Mouse (Mus musculus): ENCODE data around the gene Zfp790. TPM values are rescaled to one million over a fixed set of nuclear protein-coding genes. Genes with fewer than 3 reads are reported as not detected.

The Zfp790 gene
- total and polyA plus RNA-seq, 3 experiments: 3.1 to 10.8 (median 10.1) TPM

GRCm38 (mm10) chr7:29880056-29880455 lies 64.1 kb downstream of the Zfp790 start:
- H3K4me1 ChIP-seq (ENCODE audit: control insufficient read depth, insufficient read depth, low read length): no peaks in the 10 kb centered on the region
- no peaks in the 10 kb centered on the region for H3K79me2 ChIP-seq (replicated peaks; ENCODE audit: control insufficient read depth, insufficient read depth, low read length)
- H3K27me3 ChIP-seq (ENCODE audit: control insufficient read depth, insufficient read depth, low read length): no peaks in the 10 kb centered on the region
- DNase-seq: no peak
- no peak overlapping the region for H3K4me3 ChIP-seq
- no peak overlapping the region for H3K9ac ChIP-seq (ENCODE audit: low read depth, low read length)
- H3K27ac ChIP-seq: no peak overlapping the region
- TF ChIP-seq EP300 (IDR thresholded peaks at IDR 0.05; ENCODE audit: insufficient read depth, low read depth, low read length) (no peak), CTCF (IDR thresholded peaks at IDR 0.05) (no peak), POLR2A (IDR thresholded peaks at IDR 0.05; ENCODE audit: insufficient read depth, low read depth, low read length) (no peak)
- 83% methylated on average over 7 of the region's 7 CpGs for WGBS
- no peaks in the 10 kb centered on the region; the same call in 1 of the 2 replicates for H3K36me3 ChIP-seq (ENCODE audit: control insufficient read depth, insufficient read depth, low read length)
- intact Hi-C loops (cut with DNase I): no loop called here

Small RNA genes within 50 kb of the gene (microRNA-seq; reads per million reads assigned to microRNA genes)
- gene Mir1964: 5.8 to 10.1 reads per million in 2 experiments

Other genes with a start within 250 kb of the Zfp790 start
- not detected for gene Catsperg2, start 89.1 kb upstream of the Zfp790 start, total RNA-seq (2021)
- gene Catsperg2, start 89.1 kb upstream of the Zfp790 start, polyA plus RNA-seq (2012; rRNA removed): 0.03 and 0.37 TPM in 2 replicates
- 10 to 100 TPM; 10.2 to 10.4 TPM for gene Zfp84, start 47.6 kb upstream of the Zfp790 start, total RNA-seq (2021)
- 3.7 and 7.1 TPM in 2 replicates for gene Zfp84, start 47.6 kb upstream of the Zfp790 start, polyA plus RNA-seq (2012; rRNA removed)
- gene Zfp30, start 32.1 kb upstream of the Zfp790 start, total RNA-seq (2021): 1 to 10 TPM; 3.2 to 5.6 TPM
- gene Zfp30, start 32.1 kb upstream of the Zfp790 start, polyA plus RNA-seq (2012; rRNA removed): 5.0 and 7.6 TPM in 2 replicates
- gene Zfp940, start 37.6 kb downstream of the Zfp790 start, total RNA-seq (2021): under 1 TPM; 0.44 to 0.77 TPM
- 0.12 and 0.29 TPM in 2 replicates for gene Zfp940, start 37.6 kb downstream of the Zfp790 start, polyA plus RNA-seq (2012; rRNA removed)
- 1 to 10 TPM; 3.8 to 4.5 TPM for gene Zfp420, start 43.9 kb downstream of the Zfp790 start, total RNA-seq (2021)
- 1.1 and 1.4 TPM in 2 replicates for gene Zfp420, start 43.9 kb downstream of the Zfp790 start, polyA plus RNA-seq (2012; rRNA removed)
- gene Zfp27, start 90.5 kb downstream of the Zfp790 start, total RNA-seq (2021): 1 to 10 TPM; 7.3 to 8.4 TPM
- 3.6 and 6.4 TPM in 2 replicates for gene Zfp27, start 90.5 kb downstream of the Zfp790 start, polyA plus RNA-seq (2012; rRNA removed)
- 1 to 10 TPM; 5.5 to 6.3 TPM for gene Zfp383, start 92.1 kb downstream of the Zfp790 start, total RNA-seq (2021)
- gene Zfp383, start 92.1 kb downstream of the Zfp790 start, polyA plus RNA-seq (2012; rRNA removed): 2.4 and 5.0 TPM in 2 replicates
- gene Zfp74, start 138.0 kb downstream of the Zfp790 start, total RNA-seq (2021): 1 to 10 TPM; 6.2 to 6.8 TPM
- 2.5 and 5.9 TPM in 2 replicates for gene Zfp74, start 138.0 kb downstream of the Zfp790 start, polyA plus RNA-seq (2012; rRNA removed)
- 10 to 100 TPM; 19.6 to 28.1 TPM for gene Zfp568, start 167.8 kb downstream of the Zfp790 start, total RNA-seq (2021)
- gene Zfp568, start 167.8 kb downstream of the Zfp790 start, polyA plus RNA-seq (2012; rRNA removed): 5.6 and 12.5 TPM in 2 replicates
- gene Zfp14, start 235.3 kb downstream of the Zfp790 start, total RNA-seq (2021): 1 to 10 TPM; 2.5 to 2.7 TPM
- 3.5 and 7.3 TPM in 2 replicates for gene Zfp14, start 235.3 kb downstream of the Zfp790 start, polyA plus RNA-seq (2012; rRNA removed)